Mouse (Mus musculus): ENCODE data around the gene Cep57l1. TPM values are rescaled to one million over a fixed set of nuclear protein-coding genes. Genes with fewer than 3 reads are reported as not detected.

The Cep57l1 gene
- polyA plus RNA-seq, 1 experiment from 2014 or later = 24.9 TPM

Small RNAs within 50 kb of the gene (microRNA-seq; reads per million reads assigned to microRNA genes)
- not detected for gene Mir3473b

Other genes starting within 250 kb of the Cep57l1 start
- gene Ccdc162, start 93.2 kb downstream of the Cep57l1 start, polyA plus RNA-seq (2015; fragmentation: Nextera tagmentation; extraction: Ambion mirVana) = 1.2 and 1.4 TPM in 2 replicates
- gene Sesn1, start 64 bp upstream of the Cep57l1 start, polyA plus RNA-seq (2015; fragmentation: Nextera tagmentation; extraction: Ambion mirVana) = 38.3 and 40.3 TPM in 2 replicates
- gene Armc2, start 208.6 kb upstream of the Cep57l1 start, polyA plus RNA-seq (2015; fragmentation: Nextera tagmentation; extraction: Ambion mirVana) = 3.4 and 4.2 TPM in 2 replicates